Mouse (Mus musculus): Measurements from ENCODE around the gene Acot13. TPM values are rescaled to one million over a fixed set of nuclear protein-coding genes. Genes with fewer than 3 reads are reported as not detected.

Gene Acot13
- total RNA-seq, 2 experiments from 2014 or later, result 37.2 to 38.3 TPM

GRCm38 (mm10) chr13:24832131-24832810 lies 931 bp upstream of the Acot13 start:
- DNase-seq, result no peak
- intact Hi-C loops (cut with DNase I), result no loop called here

GRCm38 (mm10) chr13:24830756-24831352 lies 486 bp downstream of the Acot13 start:
- DNase-seq, result no peak
- intact Hi-C loops (cut with DNase I), result no loop called here

- intact Hi-C loops (cut with DNase I), result no loop called here
- no peak for DNase-seq
Measured at GRCm38 (mm10) chr13:24826116-24826515, 5.2 kb downstream of the Acot13 start.

- DNase-seq, result no peak
- intact Hi-C loops (cut with DNase I), result no loop called here
Measured at GRCm38 (mm10) chr13:24825587-24825986, 5.8 kb downstream of the Acot13 start.

- intact Hi-C loops (cut with DNase I), result no loop called here
- DNase-seq, result no peak
Measured at GRCm38 (mm10) chr13:24824647-24825046, 6.7 kb downstream of the Acot13 start.

GRCm38 (mm10) chr13:24822663-24823343 lies 8.5 kb downstream of the Acot13 start:
- intact Hi-C loops (cut with DNase I), result no loop called here
- no peak for DNase-seq

- no peak for DNase-seq
- intact Hi-C loops (cut with DNase I), result no loop called here
Measured at GRCm38 (mm10) chr13:24819931-24820330, 11.4 kb downstream of the Acot13 start.

- intact Hi-C loops (cut with DNase I), result no loop called here
- DNase-seq, result no peak
Measured at GRCm38 (mm10) chr13:24816125-24817092, 14.9 kb downstream of the Acot13 start.

- no peak for DNase-seq
- intact Hi-C loops (cut with DNase I), result no loop called here
Measured at GRCm38 (mm10) chr13:24814616-24815015, 16.7 kb downstream of the Acot13 start.

GRCm38 (mm10) chr13:24812521-24812920 lies 18.8 kb downstream of the Acot13 start:
- DNase-seq, result no peak

GRCm38 (mm10) chr13:24806079-24806478 lies 25.3 kb downstream of the Acot13 start:
- DNase-seq, result no peak
- intact Hi-C loops (cut with DNase I), result no loop called here

More at GRCm38 (mm10) chr13:24812521-24812920, 18.8 kb downstream of the Acot13 start:
- intact Hi-C loops (cut with DNase I), result no loop called here

- intact Hi-C loops (cut with DNase I), result no loop called here
- DNase-seq, result no peak
Measured at GRCm38 (mm10) chr13:24803196-24803595, 28.1 kb downstream of the Acot13 start.

GRCm38 (mm10) chr13:24802131-24802691 lies 29.1 kb downstream of the Acot13 start:
- peak; percentile 20 for DNase-seq
- intact Hi-C loops (cut with DNase I), result no loop called here

- DNase-seq, result peak; percentile 58
- intact Hi-C loops (cut with DNase I), result no loop called here
Measured at GRCm38 (mm10) chr13:24801308-24801921, 29.9 kb downstream of the Acot13 start, which contains the start of gene BC005537. TSS of gene BC005537 (plus strand) at chr13:24801657.

GRCm38 (mm10) chr13:24800674-24801307 lies 30.5 kb downstream of the Acot13 start:
- intact Hi-C loops (cut with DNase I), result no loop called here

GRCm38 (mm10) chr13:24799925-24800673 lies 31.2 kb downstream of the Acot13 start:
- intact Hi-C loops (cut with DNase I), result no loop called here
- no peak for DNase-seq

More at GRCm38 (mm10) chr13:24800674-24801307, 30.5 kb downstream of the Acot13 start:
- DNase-seq, result peak; percentile 98

GRCm38 (mm10) chr13:24799378-24799777 lies 32.0 kb downstream of the Acot13 start:
- intact Hi-C loops (cut with DNase I), result no loop called here
- DNase-seq, result no peak

- DNase-seq, result no peak
- intact Hi-C loops (cut with DNase I), result no loop called here
Measured at GRCm38 (mm10) chr13:24798686-24799085, 32.7 kb downstream of the Acot13 start.

Measured in left cerebral cortex, postnatal 4 days (tissue).